Mouse (Mus musculus) heart, adult 2 months (tissue): ENCODE data around the gene Mettl24. TPM values are rescaled to one million over a fixed set of nuclear protein-coding genes. Genes with fewer than 3 reads are reported as not detected.
A peak's percentile ranks its signal among the peaks of the same experiment; 100 is the strongest.

ENCODE experiments used
- DNase-seq, 2 experiments: peaks; one replicate each; pipeline ENCODE4 v3.0.0; 2021
- H3K27ac ChIP-seq: fragments of 200-600 bp; 2 replicates; pipeline ENCODE4 v1.8.1; 2022
- H3K27me3 ChIP-seq: fragments of 200-500 bp; 2 replicates; pipeline ENCODE4 v1.6.1; 2012; ENCODE audit warnings: mild to moderate bottlenecking, low read length, inconsistent platforms, mixed read lengths; ENCODE audit not compliant: control insufficient read depth, insufficient read depth
- H3K36me3 ChIP-seq: fragments of 200-500 bp; 2 replicates; pipeline ENCODE4 v1.6.1; 2012; ENCODE audit warnings: low read length, inconsistent platforms; ENCODE audit not compliant: control insufficient read depth, insufficient read depth
- H3K4me1 ChIP-seq: fragments of 200-500 bp; 2 replicates; pipeline ENCODE4 v1.6.1; 2011; ENCODE audit warnings: low read length; ENCODE audit not compliant: control insufficient read depth, insufficient read depth
- H3K4me3 ChIP-seq: fragments of 200-600 bp; 2 replicates; pipeline ENCODE4 v1.8.1; 2022
- H3K79me2 ChIP-seq: fragments of 200-500 bp; replicated peaks from 2 replicates; pipeline ENCODE4 v1.6.1; 2012; ENCODE audit warnings: mild to moderate bottlenecking, inconsistent platforms, low read length, moderate library complexity, mixed read lengths; ENCODE audit not compliant: control insufficient read depth, insufficient read depth
- H3K9ac ChIP-seq: fragments of 200-500 bp; 2 replicates; pipeline ENCODE4 v1.6.1; 2012; ENCODE audit warnings: low read depth, mild to moderate bottlenecking, control low read depth, inconsistent platforms, low read length, mixed read lengths
- CTCF ChIP-seq: fragments of 200-600 bp; IDR thresholded peaks from 2 replicates; pipeline ENCODE4 v1.8.1; 2022; ENCODE audit warnings: antibody characterized with exemption, mild to moderate bottlenecking, moderate library complexity
- EP300 ChIP-seq: fragments of 200-500 bp; IDR thresholded peaks from 2 replicates; pipeline ENCODE4 v1.6.1; 2011; ENCODE audit warnings: low read depth, low read length, control low read depth; ENCODE audit not compliant: insufficient read depth
- POLR2A ChIP-seq: fragments of 200-500 bp; IDR thresholded peaks from 2 replicates; pipeline ENCODE4 v1.6.1; 2011; ENCODE audit warnings: mild to moderate bottlenecking, low read depth, low read length, control low read depth; ENCODE audit not compliant: insufficient read depth
- WGBS: fragments of 180-500 bp; shearing (Covaris S2); methylation state at CpG from one replicate; pipeline ENCODE4 v1.1.7; 2018; 5-methylcytosine and 5-hydroxymethylcytosine counted together
- intact Hi-C: fragments of 180-260 bp; cut with DNase I; formaldehyde crosslinking; loops from one replicate; pipeline ENCODE4 v1.15.1; 2025
- polyA plus RNA-seq: library from polyadenylated mRNA; depleted of rRNA; stranded (reverse); fragments of >200 nt; gene quantifications from 2 replicates; pipeline ENCODE4 v1.2.3, GENCODE M21; 2012
- total RNA-seq, 2 experiments: library from RNA; stranded (reverse); gene quantifications; 2 replicates each; pipeline ENCODE4 v1.2.3; 2021

The Mettl24 gene
- total and polyA plus RNA-seq, 3 experiments, result 0.89 to 1.3 (median 1.2) TPM

GRCm38 (mm10) chr10:40830312-40830711 lies 147.2 kb downstream of the Mettl24 start:
- Histone ChIP-seq H3K27ac (no peak overlapping the region), H3K79me2 (no peaks in the 10 kb centered on the region), H3K36me3 (no peaks in the 10 kb centered on the region; the same call in 1 of the 2 replicates), H3K4me1 (no peaks in the 10 kb centered on the region), H3K9ac (no peak overlapping the region), H3K4me3 (no peak overlapping the region), H3K27me3 (no peaks in the 10 kb centered on the region)
- WGBS, result 83% methylated on average over 3 of the region's 3 CpGs
- DNase-seq, result no peak
- intact Hi-C loops, result no loop called here
- no peak for TF ChIP-seq EP300

- Histone ChIP-seq H3K4me1 (no peaks in the 10 kb centered on the region), H3K27ac (no peak overlapping the region), H3K79me2 (no peaks in the 10 kb centered on the region), H3K36me3 (no peaks in the 10 kb centered on the region; the same call in 1 of the 2 replicates), H3K4me3 (no peak overlapping the region), H3K27me3 (no peaks in the 10 kb centered on the region), H3K9ac (no peak overlapping the region)
- 93% methylated on average over 7 of the region's 7 CpGs for WGBS
- intact Hi-C loops, result no loop called here
- TF ChIP-seq EP300, result no peak
- no peak for TF ChIP-seq POLR2A
- TF ChIP-seq CTCF, result no peak
- DNase-seq, result no peak
Measured at GRCm38 (mm10) chr10:40831267-40831666, 148.2 kb downstream of the Mettl24 start.

GRCm38 (mm10) chr10:40840086-40840485 lies 157.0 kb downstream of the Mettl24 start:
- intact Hi-C loops, result no loop called here
- H3K4me1 ChIP-seq, result peaks cover 2% of the 10 kb centered on the region
- H3K4me3 ChIP-seq, result no peak overlapping the region
- H3K27me3 ChIP-seq, result no peaks in the 10 kb centered on the region
- no peaks in the 10 kb centered on the region for H3K79me2 ChIP-seq
- no peak overlapping the region for H3K27ac ChIP-seq
- DNase-seq, result peak; percentile 26 to 41
- no peak for TF ChIP-seq EP300
- TF ChIP-seq POLR2A, result no peak
- no peak for TF ChIP-seq CTCF
- 36% methylated on average over 5 of the region's 5 CpGs for WGBS
- peaks cover 3% of the 10 kb centered on the region; the same call in 1 of the 2 replicates for H3K36me3 ChIP-seq
- H3K9ac ChIP-seq, result no peak overlapping the region

- Histone ChIP-seq H3K4me1 (peaks cover 2% of the 10 kb centered on the region), H3K79me2 (no peaks in the 10 kb centered on the region), H3K27me3 (no peaks in the 10 kb centered on the region), H3K4me3 (no peak overlapping the region), H3K27ac (no peak overlapping the region), H3K36me3 (peaks cover 3% of the 10 kb centered on the region; the same call in 1 of the 2 replicates), H3K9ac (no peak overlapping the region)
- TF ChIP-seq CTCF (no peak), EP300 (no peak), POLR2A (no peak)
- DNase-seq, result no peak
- intact Hi-C loops, result no loop called here
- 76% methylated on average over 5 of the region's 5 CpGs for WGBS
Measured at GRCm38 (mm10) chr10:40843841-40844240, 160.8 kb downstream of the Mettl24 start.

- Histone ChIP-seq H3K27ac (no peak overlapping the region), H3K4me3 (no peak overlapping the region), H3K9ac (0 out of 2 replicates have a peak overlapping the region, but pooled peaks have one; percentile 32), H3K79me2 (no peaks in the 10 kb centered on the region), H3K4me1 (peaks cover 2% of the 10 kb centered on the region), H3K27me3 (no peaks in the 10 kb centered on the region), H3K36me3 (peaks cover 3% of the 10 kb centered on the region; the same call in 1 of the 2 replicates)
- no peak for TF ChIP-seq CTCF
- no peak for TF ChIP-seq EP300
- TF ChIP-seq POLR2A, result no peak
- intact Hi-C loops, result no loop called here
- DNase-seq, result no peak
- WGBS, result 59% methylated on average over 10 of the region's 10 CpGs
Measured at GRCm38 (mm10) chr10:40844546-40844945, 161.5 kb downstream of the Mettl24 start.

GRCm38 (mm10) chr10:40845626-40846025 lies 162.5 kb downstream of the Mettl24 start:
- no peak for DNase-seq
- Histone ChIP-seq H3K27ac (no peak overlapping the region), H3K36me3 (peaks cover 3% of the 10 kb centered on the region; the same call in 1 of the 2 replicates), H3K79me2 (no peaks in the 10 kb centered on the region), H3K4me1 (no peaks in the 10 kb centered on the region; the same call in none of the 2 replicates), H3K9ac (no peak overlapping the region), H3K4me3 (no peak overlapping the region), H3K27me3 (no peaks in the 10 kb centered on the region)
- WGBS, result 56% methylated on average over 6 of the region's 6 CpGs
- intact Hi-C loops, result no loop called here
- TF ChIP-seq EP300 (no peak), CTCF (no peak)
